Mouse (Mus musculus) heart, embryonic 14.5 days (tissue): ENCODE measurements around the gene Rbms3. TPM values are rescaled to one million over a fixed set of nuclear protein-coding genes. Genes with fewer than 3 reads are reported as not detected.

Experiments used
- ATAC-seq: fragments of 200-750 bp; cut with Nextera tagmentation; 2 replicates; pipeline ENCODE4 v1.8.0; 2017; ENCODE audit warnings: low read depth, moderate TSS enrichment; ENCODE audit not compliant: insufficient number of reproducible peaks, insufficient read depth, low FRiP score
- H3K27ac ChIP-seq, 2 experiments: fragments of 200-500 bp in 1 of 2; fragments of 300-500 bp in 1 of 2; sonication (generic) in 1 of 2; replicated peaks in 1 of 2; 2 replicates each; pipeline ENCODE4 v1.5.1; 2012 to 2014; ENCODE audit warnings: low read depth in 2 of 2, low read length in 2 of 2, control low read depth in 1 of 2, mild to moderate bottlenecking in 1 of 2, mixed read lengths in 1 of 2; ENCODE audit not compliant: control insufficient read depth in 1 of 2, insufficient read depth in 1 of 2
- H3K27me3 ChIP-seq: fragments of 300-500 bp; sonication (generic); 2 replicates; pipeline ENCODE4 v1.6.1; 2014; ENCODE audit warnings: mild to moderate bottlenecking, low read length, control low read depth; ENCODE audit not compliant: control insufficient read depth, insufficient read depth
- H3K36me3 ChIP-seq: fragments of 300-500 bp; sonication (generic); 2 replicates; pipeline ENCODE4 v1.6.1; 2014; ENCODE audit warnings: mild to moderate bottlenecking, control low read depth, low read length, mixed read lengths; ENCODE audit not compliant: control insufficient read depth, insufficient read depth
- H3K4me1 ChIP-seq, 2 experiments: fragments of 200-500 bp in 1 of 2; fragments of 300-500 bp in 1 of 2; sonication (generic) in 1 of 2; 2 replicates each; pipeline ENCODE4 v1.6.1; 2012 to 2014; ENCODE audit warnings: low read length in 2 of 2, control low read depth in 1 of 2, mixed read lengths in 1 of 2; ENCODE audit not compliant: control insufficient read depth in 2 of 2, insufficient read depth in 2 of 2
- H3K4me2 ChIP-seq: fragments of 300-500 bp; sonication (generic); 2 replicates; pipeline ENCODE4 v1.6.1; 2014; ENCODE audit warnings: mild to moderate bottlenecking, low read length
- H3K4me3 ChIP-seq, 2 experiments: fragments of 200-500 bp in 1 of 2; fragments of 300-500 bp in 1 of 2; sonication (generic) in 1 of 2; 2 replicates each; pipeline ENCODE4 v1.5.1; 2012 to 2014; ENCODE audit warnings: low read length in 2 of 2, mild to moderate bottlenecking in 2 of 2, control low read depth in 1 of 2, low read depth in 1 of 2, moderate library complexity in 1 of 2; ENCODE audit not compliant: control insufficient read depth in 1 of 2, insufficient read depth in 1 of 2
- H3K9ac ChIP-seq: fragments of 300-500 bp; sonication (generic); 2 replicates; pipeline ENCODE4 v1.6.1; 2014; ENCODE audit warnings: mild to moderate bottlenecking, low read length
- H3K9me3 ChIP-seq: fragments of 300-500 bp; sonication (generic); 2 replicates; pipeline ENCODE4 v1.6.1; 2016; ENCODE audit warnings: low read length, control low read depth; ENCODE audit not compliant: control insufficient read depth
- WGBS: fragments of 180-500 bp; shearing (Covaris S2); extraction: QIAGEN DNeasy Blood & Tissue Kit; methylation state at CpG from one replicate; pipeline ENCODE4 v1.1.7; 2014; 5-methylcytosine and 5-hydroxymethylcytosine counted together
- polyA plus RNA-seq: library from polyadenylated mRNA; unstranded; fragments of >200 nt; fragmentation: Nextera tagmentation; extraction: Ambion mirVana; gene quantifications from 2 replicates; pipeline ENCODE4 v1.2.1, GENCODE M21; 2014

The Rbms3 gene
- polyA plus RNA-seq, 1 experiment from 2014 or later: 39.4 TPM

- no peak overlapping the region for H3K9ac ChIP-seq
- H3K4me2 ChIP-seq: no peak overlapping the region
- no peaks in the 10 kb centered on the region for H3K9me3 ChIP-seq
- no peaks in the 10 kb centered on the region for H3K4me1 ChIP-seq
- H3K36me3 ChIP-seq: no peaks in the 10 kb centered on the region
- 69% methylated on average over 12 of the region's 12 CpGs for WGBS
- H3K27me3 ChIP-seq: no peaks in the 10 kb centered on the region
- ATAC-seq: no peak
- H3K27ac ChIP-seq: no peak overlapping the region
- no peak overlapping the region for H3K4me3 ChIP-seq
Observed at GRCm38 (mm10) chr9:116919441-116920019, 710.2 kb downstream of the Rbms3 start.

DNA sequence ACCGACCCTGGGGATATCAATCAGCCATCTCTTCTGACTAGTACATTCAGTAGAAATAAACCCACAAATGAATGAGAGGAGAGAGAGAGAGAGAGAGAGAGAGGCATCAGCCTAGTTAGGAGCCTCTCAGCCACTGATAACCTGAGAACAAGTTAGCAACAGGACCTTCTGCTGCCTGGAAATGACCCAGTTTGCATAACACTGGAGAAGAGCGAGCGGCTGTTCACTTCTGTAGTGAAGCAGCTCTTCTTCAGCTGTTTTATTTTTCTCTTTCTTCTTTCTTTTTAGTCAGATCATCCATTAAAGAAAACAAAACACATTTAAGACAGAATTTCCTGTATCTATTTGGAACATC is 717.2 kb downstream of the Rbms3 start:
- ATAC-seq: no peak
- Histone ChIP-seq H3K4me2 (no peak overlapping the region), H3K27me3 (no peaks in the 10 kb centered on the region), H3K4me1 (peaks cover 0 to 7% of the 10 kb centered on the region in 2 experiments; a peak in 1 of 4 replicates), H3K9me3 (no peaks in the 10 kb centered on the region), H3K27ac (0 out of 4 replicates have a peak overlapping the region, but pooled peaks of 1 of the 2 experiments have one; percentile 11), H3K36me3 (no peaks in the 10 kb centered on the region), H3K4me3 (no peak overlapping the region), H3K9ac (no peak overlapping the region)
- whole genome bisulfite sequencing: 46% methylated on average over 3 of the region's 3 CpGs

DNA sequence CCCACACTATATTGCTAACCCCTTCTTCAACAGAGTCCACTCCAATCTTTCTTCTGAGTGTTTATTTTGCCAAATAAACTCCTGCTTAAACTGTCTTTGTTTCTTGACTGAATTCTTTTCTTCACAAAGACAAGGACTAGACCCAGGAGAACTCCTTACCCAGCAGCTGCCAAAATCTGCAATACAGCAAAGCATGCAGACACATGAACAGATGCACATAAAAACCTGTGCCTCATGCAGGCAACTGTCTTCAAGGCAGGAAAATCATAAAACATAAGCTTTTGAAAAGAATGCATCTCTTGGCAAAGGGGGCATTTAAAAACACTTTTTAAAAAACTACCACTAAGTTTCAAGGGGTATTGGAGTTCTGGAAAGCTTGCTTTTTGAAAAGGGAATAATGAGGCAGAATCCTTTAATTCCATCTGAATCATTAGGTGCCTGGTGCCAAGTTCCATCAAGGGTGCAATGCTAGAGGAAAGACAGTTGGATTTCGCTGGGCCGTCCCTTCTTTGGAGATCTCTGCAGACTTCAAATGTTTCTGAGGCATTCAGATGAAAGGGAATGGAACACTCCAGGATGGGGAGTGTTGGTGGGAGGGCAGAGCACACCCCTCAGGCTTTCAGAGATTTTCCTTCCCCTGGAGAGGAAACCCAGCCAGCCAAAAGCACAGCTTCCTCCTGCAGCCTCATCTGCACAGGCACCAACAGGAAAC is 717.8 kb downstream of the Rbms3 start:
- Histone ChIP-seq H3K4me2 (no peak overlapping the region), H3K9me3 (no peaks in the 10 kb centered on the region), H3K4me3 (no peak overlapping the region), H3K9ac (no peak overlapping the region), H3K27me3 (no peaks in the 10 kb centered on the region), H3K4me1 (peaks cover 0 to 7% of the 10 kb centered on the region in 2 experiments; a peak in 1 of 4 replicates), H3K36me3 (no peaks in the 10 kb centered on the region), H3K27ac (peak overlapping the region in 1 of 2 experiments; percentile 21; a peak in 1 of 4 replicates)
- 54% methylated on average over 2 of the region's 2 CpGs for WGBS
- no peak for ATAC-seq

DNA sequence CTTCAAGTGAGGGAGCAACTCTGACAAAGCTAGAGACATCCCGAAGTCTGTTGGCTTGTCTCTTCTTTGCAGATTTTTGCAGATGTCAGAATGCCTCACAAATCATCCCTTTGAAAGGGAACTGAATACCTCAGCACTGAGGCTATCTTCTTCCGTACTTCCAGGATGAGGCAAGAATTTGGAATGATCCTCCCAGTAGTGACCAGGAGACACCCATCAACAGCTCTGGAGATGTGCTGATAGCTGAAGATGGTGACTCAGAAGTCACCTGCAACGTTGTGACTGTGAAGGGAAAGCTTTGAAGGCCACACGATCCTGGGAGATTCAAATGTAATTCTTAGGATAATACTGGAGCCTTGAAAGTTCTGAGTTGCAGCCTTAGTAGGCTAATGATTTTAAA is 720.2 kb downstream of the Rbms3 start:
- WGBS: 52% methylated on average over 4 of the region's 4 CpGs
- no peak overlapping the region for H3K4me2 ChIP-seq
- no peak for ATAC-seq

GRCm38 (mm10) chr9:116906955-116907354 is 722.8 kb downstream of the Rbms3 start:
- Histone ChIP-seq H3K4me3 (no peak overlapping the region), H3K4me2 (no peak overlapping the region), H3K27me3 (no peaks in the 10 kb centered on the region), H3K9ac (no peak overlapping the region), H3K36me3 (no peaks in the 10 kb centered on the region), H3K4me1 (no peaks in the 10 kb centered on the region), H3K9me3 (no peaks in the 10 kb centered on the region), H3K27ac (no peak overlapping the region)
- 60% methylated on average over 4 of the region's 4 CpGs for WGBS
- no peak for ATAC-seq

More for the DNA sequence above, 720.2 kb downstream of the Rbms3 start:
- no peaks in the 10 kb centered on the region for H3K36me3 ChIP-seq
- no peaks in the 10 kb centered on the region for H3K9me3 ChIP-seq
- H3K4me3 ChIP-seq: no peak overlapping the region
- H3K27me3 ChIP-seq: no peaks in the 10 kb centered on the region
- H3K27ac ChIP-seq: no peak overlapping the region
- peaks cover 0 to 7% of the 10 kb centered on the region in 2 experiments; a peak in 1 of 4 replicates for H3K4me1 ChIP-seq
- H3K9ac ChIP-seq: no peak overlapping the region

- no peak for ATAC-seq
- 67% methylated on average over 2 of the region's 2 CpGs for WGBS
- no peaks in the 10 kb centered on the region for H3K27me3 ChIP-seq
- H3K4me2 ChIP-seq: no peak overlapping the region
- H3K36me3 ChIP-seq: no peaks in the 10 kb centered on the region
- H3K9me3 ChIP-seq: no peaks in the 10 kb centered on the region
- H3K9ac ChIP-seq: no peak overlapping the region
- H3K4me3 ChIP-seq: no peak overlapping the region
- no peak overlapping the region for H3K27ac ChIP-seq
- H3K4me1 ChIP-seq: no peaks in the 10 kb centered on the region
Observed at GRCm38 (mm10) chr9:116905646-116906045, 724.1 kb downstream of the Rbms3 start.

- ATAC-seq: no peak
- Histone ChIP-seq H3K27me3 (no peaks in the 10 kb centered on the region), H3K27ac (no peak overlapping the region), H3K9me3 (no peaks in the 10 kb centered on the region), H3K9ac (no peak overlapping the region), H3K4me1 (peaks cover 0 to 3% of the 10 kb centered on the region in 2 experiments; a peak in 1 of 4 replicates), H3K4me2 (no peak overlapping the region), H3K4me3 (no peak overlapping the region), H3K36me3 (no peaks in the 10 kb centered on the region)
- 74% methylated on average over 11 of the region's 11 CpGs for WGBS
Observed at GRCm38 (mm10) chr9:116903304-116903993, 726.3 kb downstream of the Rbms3 start.
